Mouse (Mus musculus): ENCODE measurements around the gene Hook2.
A peak's percentile ranks its signal among the peaks of the same experiment; 100 is the strongest.

Hook2 gene

GRCm38 (mm10) chr8:84987903-84988302 is 2.5 kb upstream of the Hook2 start:
- DNase-seq = no peak

DNA sequence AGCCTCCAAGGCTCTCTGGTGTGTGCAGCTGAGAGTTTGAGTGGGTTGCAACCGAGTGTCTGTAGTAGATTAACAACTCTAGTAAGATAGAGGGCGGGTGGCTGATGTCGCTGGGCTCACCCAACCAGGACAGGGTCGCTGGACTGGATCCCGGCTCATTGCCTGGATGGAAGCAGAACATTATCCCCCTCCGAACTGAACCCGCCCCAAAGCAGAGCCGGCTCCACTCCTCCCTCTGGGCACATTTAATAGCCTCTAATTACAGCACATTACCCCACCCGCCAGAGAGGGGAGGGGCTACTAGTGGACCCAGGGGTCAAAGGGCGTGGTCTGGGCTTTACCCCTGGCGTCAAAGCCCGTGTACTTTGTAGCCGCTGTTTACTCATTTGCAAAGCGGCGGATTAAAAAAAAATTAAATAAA is 1.1 kb upstream of the Hook2 start:
- DNase-seq = peak in 1 of 2 experiments; percentile 30

DNA sequence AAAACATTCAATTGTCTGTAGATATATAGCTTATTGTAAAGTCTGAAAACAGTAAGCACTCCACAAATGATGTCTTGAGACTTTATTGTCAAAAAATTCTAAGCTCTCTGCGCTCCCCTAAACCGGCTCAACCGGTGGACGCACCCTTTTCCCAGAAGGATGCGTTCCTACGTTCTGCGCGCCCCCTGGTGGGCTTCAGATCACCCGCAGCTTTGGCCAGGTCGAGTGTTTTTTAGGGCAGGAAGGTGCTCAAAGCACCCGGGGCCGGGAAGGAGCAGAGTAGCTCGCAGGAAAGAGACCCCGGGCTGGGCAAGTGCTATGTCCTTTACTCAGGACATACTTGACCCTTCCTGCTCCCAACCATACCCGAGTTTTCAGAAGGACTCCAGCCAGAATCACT is 593 bp upstream of the Hook2 start:
- peak; percentile 76 to 88 for DNase-seq

- peak in 1 of 2 experiments; percentile 69 for DNase-seq
These were observed 433 bp downstream of the Hook2 start for GRCm38 (mm10) chr8:84990836-84991235.

GRCm38 (mm10) chr8:84994375-84994774 is 4.0 kb downstream of the Hook2 start:
- no peak for DNase-seq

DNA sequence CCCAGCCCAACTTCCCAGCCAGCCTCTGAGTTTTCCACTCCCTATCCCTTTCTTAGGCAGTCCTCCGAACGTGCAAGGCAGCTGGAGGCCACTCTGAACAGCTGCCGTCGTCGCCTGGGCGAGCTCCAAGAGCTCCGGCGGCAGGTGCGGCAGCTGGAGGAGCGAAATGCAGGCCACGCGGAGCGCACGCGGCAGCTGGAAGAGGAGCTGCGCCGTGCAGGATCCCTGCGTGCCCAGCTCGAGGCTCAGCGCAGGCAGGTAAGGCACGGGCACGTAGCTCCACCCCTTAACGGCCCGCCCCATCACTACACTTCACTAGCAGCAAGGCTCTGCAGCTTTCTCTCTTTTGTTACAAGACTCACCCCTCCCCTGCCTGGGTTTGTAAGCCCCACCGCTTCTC is 5.3 kb downstream of the Hook2 start:
- no peak for DNase-seq

DNA sequence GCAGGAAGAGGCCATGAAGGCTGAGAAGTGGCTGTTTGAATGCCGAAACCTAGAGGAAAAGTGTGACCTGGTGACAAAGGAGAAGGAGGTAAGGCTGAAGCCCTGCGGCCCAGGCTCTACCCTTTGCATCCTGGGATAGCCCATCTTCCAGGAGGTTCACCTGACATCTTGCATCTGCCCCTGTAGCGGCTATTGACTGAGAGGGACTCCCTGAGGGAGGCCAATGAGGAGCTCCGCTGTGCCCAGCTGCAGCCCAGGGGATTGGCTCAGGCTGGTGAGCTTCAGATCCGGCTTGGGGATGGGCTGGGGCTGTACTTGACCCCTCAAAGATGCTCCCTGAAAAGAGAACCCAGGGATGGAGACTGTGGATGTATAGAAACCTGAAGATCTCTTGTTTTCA is 6.6 kb downstream of the Hook2 start:
- DNase-seq = no peak

GRCm38 (mm10) chr8:84997649-84998295 is 7.4 kb downstream of the Hook2 start:
- peak; percentile 84 to 86 for DNase-seq

GRCm38 (mm10) chr8:85007686-85008085 is 17.3 kb downstream of the Hook2 start:
- DNase-seq = no peak

DNA sequence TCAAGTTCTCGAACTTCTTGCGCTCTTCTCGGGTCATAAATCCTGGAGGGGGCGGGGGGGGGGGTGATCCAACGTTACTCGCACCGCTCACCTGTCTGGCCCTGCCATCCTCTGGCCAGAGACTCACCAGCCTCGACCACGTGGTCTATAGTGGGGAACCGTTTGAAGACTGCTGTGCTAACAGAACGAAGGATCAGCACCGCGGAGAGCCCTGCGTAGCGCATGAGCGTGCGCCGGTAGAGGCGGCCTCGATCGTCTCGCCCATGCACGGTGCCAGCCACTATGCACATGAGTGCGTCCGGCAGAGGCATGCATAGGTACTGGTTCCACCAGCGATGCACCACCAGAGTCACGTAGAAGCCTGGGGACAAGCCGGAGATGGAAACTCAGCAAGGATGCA is 20.8 kb downstream of the Hook2 start:
- no peak for DNase-seq

- DNase-seq = peak; percentile 65 to 76
These were observed 22.9 kb downstream of the Hook2 start for GRCm38 (mm10) chr8:85013230-85013840.

DNA sequence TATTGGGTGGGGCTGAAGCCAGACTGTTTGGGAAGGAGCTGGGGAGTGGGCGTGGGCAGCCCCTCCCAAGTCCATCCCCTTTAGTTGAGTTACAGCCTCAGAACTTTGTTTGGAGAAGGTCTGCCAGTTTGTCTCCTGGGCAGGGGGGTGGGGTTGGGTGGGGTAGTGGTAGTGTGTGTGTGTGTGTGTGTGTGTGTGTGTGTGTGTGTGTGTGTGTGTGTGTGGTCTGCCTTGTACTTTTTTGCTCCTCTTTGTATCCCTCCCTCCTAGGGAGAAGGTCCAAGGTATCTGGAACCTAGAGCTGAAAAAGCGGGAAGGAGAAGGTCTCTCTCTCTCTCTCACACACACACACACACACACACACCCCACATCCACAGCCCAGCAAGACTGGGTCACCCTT is 24.0 kb downstream of the Hook2 start, which contains the start of gene Best2:
Gene Best2, minus strand, starts transcription at position 101 of the 400 bp plus-strand sequence.
- no peak for DNase-seq

DNA sequence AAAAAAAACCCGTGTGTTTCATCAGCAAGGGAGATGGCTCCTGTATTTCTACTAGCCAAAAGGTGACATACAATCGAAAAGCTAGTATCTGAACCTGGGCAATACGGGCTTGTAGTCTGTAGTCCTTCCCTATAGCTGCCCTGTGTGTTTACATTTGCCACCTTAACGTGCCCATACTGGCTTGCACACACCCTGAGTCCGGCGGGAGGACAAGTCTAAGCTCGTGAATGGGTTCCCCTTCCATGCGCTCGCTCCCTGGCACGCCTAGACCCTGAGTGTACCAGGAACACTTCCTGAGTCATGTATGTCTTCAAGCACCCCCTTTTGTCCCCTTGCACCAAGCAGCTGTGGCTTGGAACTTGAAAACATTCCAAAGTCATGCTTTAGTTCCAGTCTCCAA is 26.3 kb downstream of the Hook2 start:
- DNase-seq = no peak

DNA sequence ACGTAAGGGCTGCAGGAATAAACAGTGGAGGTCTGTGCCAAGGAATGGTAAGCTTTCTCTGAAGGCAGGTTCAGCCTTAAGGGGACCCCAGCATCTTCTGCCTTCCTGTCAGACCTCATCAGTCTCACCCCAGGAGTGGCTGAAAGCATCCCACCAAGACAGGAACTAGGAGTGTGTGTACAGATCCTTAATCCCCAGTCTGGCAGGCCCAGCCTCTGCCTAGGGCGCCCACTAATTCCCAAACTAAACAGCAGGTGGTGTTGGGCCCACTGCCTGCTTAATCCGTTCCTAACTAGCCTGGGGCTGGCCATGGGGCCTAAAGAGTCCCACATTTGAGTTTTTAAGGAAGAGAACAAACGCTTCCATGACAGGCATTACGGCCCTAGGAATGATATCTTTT is 26.8 kb downstream of the Hook2 start:
- no peak for DNase-seq

DNA sequence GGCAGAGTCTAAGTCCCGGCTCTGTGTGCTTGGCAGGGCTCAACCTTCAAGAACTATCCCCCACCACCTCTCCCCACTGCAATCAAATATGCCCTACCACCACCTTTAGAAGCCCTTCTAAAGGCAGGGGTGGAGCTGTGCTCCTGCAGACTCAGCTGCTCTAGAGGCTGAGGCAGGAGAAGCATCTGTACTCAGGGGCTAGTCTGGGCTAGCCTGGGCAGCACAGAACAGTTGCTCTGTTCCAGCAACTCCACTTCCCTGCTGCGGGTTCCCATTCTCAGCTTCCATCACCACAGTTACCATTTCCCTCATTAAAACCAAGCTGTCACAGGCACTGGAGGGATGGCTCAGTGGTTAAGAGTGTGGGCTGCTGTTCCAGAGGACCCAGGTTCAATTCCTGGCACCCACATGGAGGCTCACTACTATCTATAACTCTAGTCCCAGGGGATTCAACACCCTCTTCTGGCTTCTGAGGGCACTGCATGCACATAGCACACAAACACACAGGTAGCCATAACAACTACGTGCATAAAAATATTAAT is 31.2 kb downstream of the Hook2 start:
- no peak for DNase-seq

- no peak for DNase-seq
These were observed 33.4 kb downstream of the Hook2 start for GRCm38 (mm10) chr8:85023846-85024245.

DNA sequence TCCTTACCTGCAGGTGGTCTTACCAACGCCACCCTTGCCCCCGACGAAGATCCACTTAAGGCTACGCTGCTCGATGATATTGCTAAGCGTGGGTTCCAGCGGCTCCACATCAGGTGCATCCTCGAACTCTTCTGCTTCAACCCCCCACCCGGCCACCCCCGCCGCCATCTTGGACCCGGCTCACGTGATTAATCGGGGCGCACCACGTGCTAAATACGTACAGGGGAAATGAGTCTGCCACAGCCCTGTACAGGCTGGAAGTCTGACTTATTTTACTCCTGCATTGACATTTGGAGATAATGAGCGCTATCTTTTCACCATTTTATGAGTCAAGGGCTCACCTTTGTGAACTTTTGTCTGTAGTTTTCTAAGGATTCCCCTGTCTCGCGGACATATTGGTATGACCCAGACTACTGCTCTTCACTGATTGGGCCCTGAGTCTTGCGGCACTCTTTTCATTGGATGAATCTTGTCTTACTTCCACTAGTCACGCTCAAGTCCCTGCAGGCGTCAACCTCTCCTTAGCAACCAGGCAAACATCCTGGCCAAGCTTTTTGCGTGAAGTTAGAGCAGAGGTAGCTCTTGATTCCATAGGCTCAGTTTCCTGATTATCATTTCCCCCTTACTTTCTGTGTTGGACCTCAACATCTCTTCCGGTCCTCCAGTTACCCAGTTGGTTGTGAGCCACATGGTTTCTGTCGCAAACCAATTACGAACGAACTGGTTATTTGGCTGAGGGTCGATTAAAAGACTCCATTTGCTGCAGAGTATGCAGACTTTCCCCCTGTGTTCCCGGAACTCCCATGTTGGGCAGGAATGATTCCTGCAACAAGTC is 34.9 kb downstream of the Hook2 start, which contains the start of gene Asna1:
Gene Asna1, minus strand, starts transcription at position 184 of the 835 bp plus-strand sequence.
- peak; percentile 54 to 82 for DNase-seq

- peak; percentile 91 to 94 for DNase-seq
These were observed 36.5 kb downstream of the Hook2 start, which contains the start of gene Trir for GRCm38 (mm10) chr8:85026670-85027515. Gene Trir, plus strand, starts transcription at chr8:85026823.

GRCm38 (mm10) chr8:85027516-85027855 is 37.1 kb downstream of the Hook2 start:
- no peak for DNase-seq

DNA sequence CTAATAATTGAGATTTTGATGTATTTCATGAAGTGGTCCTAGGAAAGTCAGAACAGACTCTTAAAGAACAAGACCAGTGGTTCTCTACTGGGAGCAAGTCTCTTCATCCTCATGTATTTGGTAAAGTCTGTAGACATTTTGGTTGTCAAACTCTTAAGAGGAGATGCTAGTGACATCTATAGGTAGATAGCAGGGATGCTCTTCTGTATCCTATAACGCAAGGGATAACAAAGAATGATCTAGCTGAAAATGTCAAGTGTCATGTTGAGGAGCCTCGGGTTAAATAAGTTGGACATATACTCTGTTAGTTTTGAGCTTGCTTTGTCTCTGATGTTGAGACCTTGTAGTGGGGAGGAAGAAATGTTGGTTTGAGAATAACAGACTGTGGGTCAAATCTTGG is 37.5 kb downstream of the Hook2 start:
- DNase-seq = no peak

- DNase-seq = no peak
These were observed 38.9 kb downstream of the Hook2 start for GRCm38 (mm10) chr8:85029271-85029670.

GRCm38 (mm10) chr8:85032622-85033311 is 42.4 kb downstream of the Hook2 start:
- DNase-seq = no peak
